Mouse (Mus musculus) Muller cell, postnatal 12 days (primary cell): ENCODE data around the gene Rpl11.
"Not testable (repeated sequence)": the region's sequence is repeated elsewhere in the genome, so short reads cannot be mapped to it uniquely, and the experiment has no call there.

Experiments
- DNase-seq: peaks from one replicate; pipeline ENCODE4 v3.0.0-alpha.2; 2015; ENCODE audit errors: inconsistent ontology term

The Rpl11 gene

GRCm38 (mm10) chr4:136070592-136070991 lies 17.4 kb upstream of the Rpl11 start:
- DNase-seq: no peak

- peak; percentile 83 for DNase-seq
These were observed 16.7 kb upstream of the Rpl11 start for GRCm38 (mm10) chr4:136069954-136070353.

GRCm38 (mm10) chr4:136069313-136069712 lies 16.1 kb upstream of the Rpl11 start:
- no peak for DNase-seq

GRCm38 (mm10) chr4:136063143-136063542 lies 9.9 kb upstream of the Rpl11 start:
- no peak for DNase-seq

- DNase-seq: not testable (repeated sequence)
These were observed 6.7 kb upstream of the Rpl11 start for GRCm38 (mm10) chr4:136059800-136060488.

- DNase-seq: no peak
These were observed 4.7 kb upstream of the Rpl11 start for GRCm38 (mm10) chr4:136057916-136058315.

- DNase-seq: no peak
These were observed 2.8 kb upstream of the Rpl11 start for GRCm38 (mm10) chr4:136056030-136056429.

- DNase-seq: no peak
These were observed 615 bp upstream of the Rpl11 start for GRCm38 (mm10) chr4:136053843-136054242.

GRCm38 (mm10) chr4:136052534-136053246 lies 538 bp downstream of the Rpl11 start:
- no peak for DNase-seq

- no peak for DNase-seq
These were observed 1.2 kb downstream of the Rpl11 start for GRCm38 (mm10) chr4:136052060-136052459.

GRCm38 (mm10) chr4:136050226-136050625 lies 3.0 kb downstream of the Rpl11 start:
- DNase-seq: no peak

- no peak for DNase-seq
These were observed 4.8 kb downstream of the Rpl11 start for GRCm38 (mm10) chr4:136048291-136049032.

GRCm38 (mm10) chr4:136047626-136048025 lies 5.6 kb downstream of the Rpl11 start:
- no peak for DNase-seq

GRCm38 (mm10) chr4:136046888-136047287 lies 6.3 kb downstream of the Rpl11 start:
- no peak for DNase-seq

- no peak for DNase-seq
These were observed 8.1 kb downstream of the Rpl11 start for GRCm38 (mm10) chr4:136045091-136045490.

GRCm38 (mm10) chr4:136043784-136044400 lies 9.3 kb downstream of the Rpl11 start:
- no peak for DNase-seq

- no peak for DNase-seq
These were observed 18.1 kb downstream of the Rpl11 start for GRCm38 (mm10) chr4:136035078-136035477.

- DNase-seq: no peak
These were observed 20.0 kb downstream of the Rpl11 start for GRCm38 (mm10) chr4:136033231-136033630.

- peak; percentile 49 for DNase-seq
These were observed 22.0 kb downstream of the Rpl11 start for GRCm38 (mm10) chr4:136030968-136031909.

GRCm38 (mm10) chr4:136028689-136029088 lies 24.5 kb downstream of the Rpl11 start:
- DNase-seq: no peak

- DNase-seq: peak; percentile 22
These were observed 25.1 kb downstream of the Rpl11 start for GRCm38 (mm10) chr4:136028132-136028564.
